Mouse (Mus musculus): ENCODE results near the gene Slc34a1. TPM values are rescaled to one million over a fixed set of nuclear protein-coding genes. Genes with fewer than 3 reads are reported as not detected.
A peak's percentile ranks its signal among the peaks of the same experiment; 100 is the strongest.

Gene Slc34a1
- polyA plus RNA-seq, 1 experiment from 2014 or later = not detected

DNA sequence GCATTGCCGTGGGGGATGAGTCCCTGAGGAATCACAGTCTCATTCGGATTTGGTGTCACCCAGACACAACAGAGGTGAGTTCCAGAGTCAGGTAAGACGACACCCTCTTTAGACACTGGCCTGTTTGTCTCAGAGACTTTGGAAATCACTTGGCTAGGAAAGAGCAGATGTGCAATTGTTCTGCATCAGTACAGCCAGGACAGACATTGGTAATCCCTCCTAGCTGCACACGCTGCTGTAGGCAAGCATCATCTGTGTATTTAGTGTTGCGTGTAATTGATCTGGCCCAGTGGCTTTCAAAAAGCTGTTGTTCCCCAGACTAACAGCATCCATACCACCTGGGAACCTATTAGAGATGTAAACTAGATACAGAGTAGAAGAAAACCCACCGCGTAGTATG lies 5.3 kb downstream of the Slc34a1 start:
- 70% methylated on average over 7 of the region's 7 CpGs for WGBS
- Histone ChIP-seq H3K4me3 (ENCODE audit: low read depth, low read length) (no peak overlapping the region), H3K27me3 (ENCODE audit: control insufficient read depth, insufficient read depth, low read length) (no peaks in the 10 kb centered on the region), H3K4me2 (no peak overlapping the region), H3K36me3 (ENCODE audit: control insufficient read depth, insufficient read depth, low read length) (no peaks in the 10 kb centered on the region), H3K9me3 (ENCODE audit: control insufficient read depth, low read length) (no peaks in the 10 kb centered on the region), H3K9ac (ENCODE audit: low read length) (no peak overlapping the region), H3K27ac (ENCODE audit: low read depth, low read length) (no peak overlapping the region), H3K4me1 (ENCODE audit: control insufficient read depth, insufficient read depth, low read length) (peaks cover 5% of the 10 kb centered on the region; the same call in 1 of the 2 replicates)
- DNase-seq (ENCODE audit: low spot score, missing footprints) (peak; percentile 65), ATAC-seq (ENCODE audit: low FRiP score) (no peak)

DNA sequence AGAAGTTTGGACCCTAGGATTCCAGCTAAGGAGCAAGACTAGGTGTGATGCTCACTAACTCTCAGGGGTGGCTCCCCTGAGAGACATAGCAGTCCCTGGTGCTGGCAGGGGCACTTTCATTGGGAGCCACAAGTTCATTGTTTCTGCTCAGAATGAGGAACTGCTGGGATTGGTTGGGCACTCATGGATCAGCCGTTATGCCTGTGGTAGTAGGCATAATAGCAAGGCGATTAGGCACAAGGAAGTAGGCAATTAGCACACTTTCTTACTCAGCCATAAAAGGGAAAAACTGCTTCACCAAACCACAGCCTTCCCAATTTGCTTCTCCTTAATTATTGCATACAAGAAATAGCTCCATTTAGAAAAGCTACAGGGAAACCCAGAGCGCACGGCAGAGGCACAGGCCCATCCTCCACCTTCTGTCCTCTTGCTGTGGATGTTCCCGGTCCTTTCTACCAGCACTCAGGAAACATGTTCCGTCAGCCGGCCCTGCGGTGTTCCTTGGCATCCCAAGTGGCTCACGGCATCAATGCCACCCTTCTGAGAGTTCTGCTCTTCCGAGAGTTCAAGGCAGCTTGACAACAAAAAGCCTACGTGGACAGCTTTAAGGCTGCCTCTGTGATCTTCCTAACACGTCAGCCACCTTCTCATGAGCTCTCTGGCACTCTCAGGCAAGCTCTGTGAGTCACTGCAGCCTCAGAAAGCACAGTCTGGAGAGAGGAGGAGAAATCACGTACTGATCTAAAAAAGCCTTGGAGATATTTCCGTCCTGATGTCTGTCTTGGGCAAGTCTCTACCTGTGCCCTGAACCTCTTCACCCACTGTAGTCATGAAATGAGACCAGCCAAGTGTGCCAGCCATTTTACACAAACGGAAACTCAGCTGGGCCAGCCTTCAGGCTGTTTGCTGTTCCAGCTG lies 6.2 kb downstream of the Slc34a1 start:
- WGBS = 82% methylated on average over 15 of the region's 15 CpGs
- H3K27me3 ChIP-seq (ENCODE audit: control insufficient read depth, insufficient read depth, low read length) = no peaks in the 10 kb centered on the region
- H3K4me2 ChIP-seq = no peak overlapping the region
- H3K9me3 ChIP-seq (ENCODE audit: control insufficient read depth, low read length) = no peaks in the 10 kb centered on the region
- H3K4me3 ChIP-seq (ENCODE audit: low read depth, low read length) = no peak overlapping the region
- no peak overlapping the region for H3K27ac ChIP-seq (ENCODE audit: low read depth, low read length)
- no peaks in the 10 kb centered on the region for H3K36me3 ChIP-seq (ENCODE audit: control insufficient read depth, insufficient read depth, low read length)
- no peak for ATAC-seq (ENCODE audit: low FRiP score)
- peaks cover 5% of the 10 kb centered on the region; the same call in 1 of the 2 replicates for H3K4me1 ChIP-seq (ENCODE audit: control insufficient read depth, insufficient read depth, low read length)
- no peak overlapping the region for H3K9ac ChIP-seq (ENCODE audit: low read length)
- DNase-seq (ENCODE audit: low spot score, missing footprints) = peak; percentile 75

DNA sequence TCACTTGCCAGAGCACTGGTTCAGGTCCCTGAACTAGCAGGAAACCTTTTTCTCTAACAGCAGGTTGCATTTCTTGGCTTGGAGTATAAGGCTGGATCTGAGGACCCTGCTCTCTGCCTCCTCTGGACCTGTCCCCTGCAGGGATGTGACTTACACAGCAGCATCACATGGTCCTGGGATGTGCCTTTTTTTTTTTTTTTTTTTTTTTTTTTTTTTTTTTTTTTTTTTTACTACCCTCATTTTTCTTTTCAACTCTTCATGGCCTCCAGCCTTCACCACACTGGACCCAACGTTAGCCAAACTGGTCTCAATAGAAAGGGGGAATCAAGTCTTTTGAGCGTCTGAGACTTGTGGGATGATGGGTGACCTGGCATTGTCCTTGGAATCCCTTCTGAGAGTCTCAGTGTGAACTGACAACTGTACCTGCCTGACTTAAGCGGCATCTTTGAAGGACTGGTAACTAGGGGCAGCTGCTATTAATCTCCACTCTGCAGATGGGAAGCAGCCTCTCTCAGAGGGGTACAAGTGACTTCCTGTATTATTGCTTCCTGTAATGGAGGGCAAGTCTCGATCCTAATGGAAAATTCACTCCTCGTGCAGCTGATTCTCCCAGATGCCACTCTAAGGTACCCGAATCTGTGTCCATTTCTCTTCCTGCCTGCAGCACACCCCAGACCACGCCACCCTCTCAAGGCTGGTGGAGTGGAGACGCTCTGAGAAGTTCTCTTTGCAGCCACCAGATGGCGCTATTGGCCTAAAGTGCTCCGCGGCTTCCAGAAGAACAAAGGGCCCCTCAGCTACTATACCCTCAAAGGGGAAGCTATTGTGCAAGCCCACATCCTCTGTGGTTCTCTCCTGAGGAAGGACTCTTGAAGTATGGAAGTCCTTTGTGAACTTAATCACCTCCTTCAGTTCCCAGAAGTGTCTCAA lies 7.1 kb downstream of the Slc34a1 start:
- no peak overlapping the region for H3K27ac ChIP-seq (ENCODE audit: low read depth, low read length)
- peak overlapping the region; percentile 66 for H3K9ac ChIP-seq (ENCODE audit: low read length)
- peaks cover 5% of the 10 kb centered on the region; the same call in 1 of the 2 replicates for H3K4me1 ChIP-seq (ENCODE audit: control insufficient read depth, insufficient read depth, low read length)
- H3K27me3 ChIP-seq (ENCODE audit: control insufficient read depth, insufficient read depth, low read length) = no peaks in the 10 kb centered on the region
- H3K9me3 ChIP-seq (ENCODE audit: control insufficient read depth, low read length) = no peaks in the 10 kb centered on the region
- no peaks in the 10 kb centered on the region for H3K36me3 ChIP-seq (ENCODE audit: control insufficient read depth, insufficient read depth, low read length)
- peak; percentile 98 for DNase-seq (ENCODE audit: low spot score, missing footprints)
- H3K4me3 ChIP-seq (ENCODE audit: low read depth, low read length) = no peak overlapping the region
- no peak overlapping the region for H3K4me2 ChIP-seq
- ATAC-seq (ENCODE audit: low FRiP score) = peak; percentile 92
- 18% methylated on average over 11 of the region's 11 CpGs for WGBS

DNA sequence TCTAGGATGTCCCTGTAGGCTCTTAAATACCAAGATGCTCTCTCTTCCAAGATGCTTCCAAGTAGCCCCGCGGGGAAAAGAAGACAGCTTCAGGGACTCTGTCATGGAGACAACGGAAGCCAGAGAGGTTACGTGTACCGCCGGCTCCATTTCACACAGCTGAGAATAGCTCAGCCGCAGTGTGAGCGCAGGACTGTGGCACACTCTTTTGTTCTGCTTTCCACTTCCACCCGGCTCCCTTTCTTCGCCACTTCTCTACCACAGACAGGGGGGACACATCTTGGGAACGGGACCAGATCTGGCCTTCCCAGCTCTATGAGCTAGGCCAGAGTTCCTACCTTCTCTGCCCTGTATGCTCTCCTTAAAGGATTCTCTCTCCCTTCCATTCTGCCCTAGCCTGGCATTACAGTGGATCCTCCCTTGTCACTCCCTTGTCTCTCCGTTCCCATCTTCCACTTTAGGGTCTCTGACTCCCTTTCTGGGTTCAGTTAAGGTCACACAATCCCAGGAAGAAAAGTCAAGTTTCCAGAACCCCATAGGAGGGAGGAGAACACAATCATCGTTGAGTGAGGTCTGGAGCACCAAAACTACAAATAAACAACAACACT lies 7.9 kb downstream of the Slc34a1 start:
- ATAC-seq (ENCODE audit: low FRiP score) = peak; percentile 51
- peak; percentile 91 for DNase-seq (ENCODE audit: low spot score, missing footprints)
- WGBS = 59% methylated on average over 13 of the region's 13 CpGs

DNA sequence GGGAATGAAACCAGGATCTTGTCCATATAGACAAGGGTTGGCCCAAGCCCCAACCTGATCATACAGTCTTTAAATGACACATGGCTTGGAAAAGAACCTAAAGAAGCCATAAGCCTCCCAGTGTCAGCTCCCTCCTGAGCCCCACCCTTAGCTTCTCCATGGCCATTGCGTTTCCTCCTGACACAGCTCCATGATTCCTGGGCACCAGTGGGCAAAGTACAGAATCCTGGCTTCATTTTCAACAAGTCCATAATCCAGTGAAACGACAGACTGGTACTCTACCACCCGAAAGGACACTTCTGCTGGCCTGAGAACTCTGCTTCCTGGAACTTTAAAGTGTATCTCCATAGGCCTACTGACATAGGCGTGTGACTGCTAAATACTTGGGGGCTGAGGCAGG lies 9.4 kb downstream of the Slc34a1 start:
- WGBS = 85% methylated on average over 4 of the region's 4 CpGs
- H3K4me1 ChIP-seq (ENCODE audit: control insufficient read depth, insufficient read depth, low read length) = peaks cover 5% of the 10 kb centered on the region; the same call in 1 of the 2 replicates

More for the DNA sequence above, 7.9 kb downstream of the Slc34a1 start:
- Histone ChIP-seq H3K27ac (ENCODE audit: low read depth, low read length) (peak overlapping the region; percentile 6; the same call in 1 of the 2 replicates), H3K9me3 (ENCODE audit: control insufficient read depth, low read length) (no peaks in the 10 kb centered on the region), H3K4me2 (no peak overlapping the region), H3K27me3 (ENCODE audit: control insufficient read depth, insufficient read depth, low read length) (no peaks in the 10 kb centered on the region), H3K9ac (ENCODE audit: low read length) (peak overlapping the region; percentile 66), H3K4me3 (ENCODE audit: low read depth, low read length) (no peak overlapping the region), H3K36me3 (ENCODE audit: control insufficient read depth, insufficient read depth, low read length) (no peaks in the 10 kb centered on the region), H3K4me1 (ENCODE audit: control insufficient read depth, insufficient read depth, low read length) (peaks cover 5% of the 10 kb centered on the region; the same call in 1 of the 2 replicates)

DNA sequence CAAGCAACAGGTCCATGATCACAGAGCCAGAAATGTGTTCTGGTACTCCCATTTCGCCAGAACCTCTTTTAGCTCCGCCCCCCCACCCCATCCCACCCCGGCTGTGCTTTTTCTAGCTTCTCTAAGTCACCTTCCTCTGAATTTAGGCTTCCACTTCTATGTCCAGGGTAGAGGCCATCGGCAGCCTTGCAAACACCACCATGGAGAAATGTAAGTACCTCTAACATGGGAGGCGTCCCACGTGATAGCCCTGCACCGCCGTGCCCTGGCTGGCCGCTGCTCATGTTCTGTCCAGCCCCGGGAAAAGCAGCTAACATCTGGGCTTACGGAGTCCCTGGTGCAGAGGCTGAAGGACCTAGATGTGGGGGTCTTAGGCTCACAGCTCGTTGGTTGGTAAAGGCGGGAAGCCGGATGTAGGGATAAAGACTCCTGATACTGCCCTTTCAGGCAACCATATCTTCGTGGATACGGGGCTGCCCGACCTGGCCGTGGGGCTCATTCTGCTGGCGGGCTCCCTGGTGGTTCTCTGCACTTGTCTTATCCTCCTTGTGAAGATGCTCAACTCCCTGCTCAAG lies 10.6 kb downstream of the Slc34a1 start:
- H3K4me3 ChIP-seq (ENCODE audit: low read depth, low read length) = no peak overlapping the region
- H3K9me3 ChIP-seq (ENCODE audit: control insufficient read depth, low read length) = no peaks in the 10 kb centered on the region
- no peak overlapping the region for H3K9ac ChIP-seq (ENCODE audit: low read length)
- H3K27me3 ChIP-seq (ENCODE audit: control insufficient read depth, insufficient read depth, low read length) = no peaks in the 10 kb centered on the region
- DNase-seq (ENCODE audit: low spot score, missing footprints) = peak; percentile 56
- ATAC-seq (ENCODE audit: low FRiP score) = no peak
- peaks cover 5% of the 10 kb centered on the region; the same call in 1 of the 2 replicates for H3K4me1 ChIP-seq (ENCODE audit: control insufficient read depth, insufficient read depth, low read length)
- no peak overlapping the region for H3K4me2 ChIP-seq
- no peaks in the 10 kb centered on the region for H3K36me3 ChIP-seq (ENCODE audit: control insufficient read depth, insufficient read depth, low read length)
- H3K27ac ChIP-seq (ENCODE audit: low read depth, low read length) = no peak overlapping the region
- 83% methylated on average over 19 of the region's 19 CpGs for WGBS

More for the DNA sequence above, 9.4 kb downstream of the Slc34a1 start:
- Histone ChIP-seq H3K4me2 (no peak overlapping the region), H3K36me3 (ENCODE audit: control insufficient read depth, insufficient read depth, low read length) (no peaks in the 10 kb centered on the region), H3K27ac (ENCODE audit: low read depth, low read length) (no peak overlapping the region), H3K9me3 (ENCODE audit: control insufficient read depth, low read length) (no peaks in the 10 kb centered on the region), H3K9ac (ENCODE audit: low read length) (no peak overlapping the region), H3K4me3 (ENCODE audit: low read depth, low read length) (no peak overlapping the region), H3K27me3 (ENCODE audit: control insufficient read depth, insufficient read depth, low read length) (no peaks in the 10 kb centered on the region)
- ATAC-seq (ENCODE audit: low FRiP score) (no peak), DNase-seq (ENCODE audit: low spot score, missing footprints) (peak; percentile 19)

DNA sequence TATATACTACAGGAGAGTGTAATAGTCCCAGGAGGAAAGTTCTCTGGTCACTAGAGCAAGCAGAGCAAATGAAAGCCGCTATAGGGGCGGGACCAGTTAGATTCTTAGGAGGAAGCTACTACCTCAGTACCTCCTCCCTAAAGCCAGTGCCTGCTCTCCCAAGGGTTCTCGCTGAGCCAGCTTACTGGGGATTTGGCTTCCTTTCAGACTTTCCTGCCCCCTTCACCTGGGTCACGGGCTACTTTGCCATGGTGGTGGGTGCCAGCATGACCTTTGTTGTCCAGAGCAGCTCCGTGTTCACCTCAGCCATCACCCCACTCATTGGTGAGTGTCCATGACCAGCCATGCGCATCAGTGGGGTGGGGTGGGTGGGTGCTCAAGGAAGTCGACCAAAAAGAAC lies 13.8 kb downstream of the Slc34a1 start:
- no peak for ATAC-seq (ENCODE audit: low FRiP score)
- H3K36me3 ChIP-seq (ENCODE audit: control insufficient read depth, insufficient read depth, low read length) = no peaks in the 10 kb centered on the region
- H3K4me3 ChIP-seq (ENCODE audit: low read depth, low read length) = no peak overlapping the region
- peaks cover 9% of the 10 kb centered on the region for H3K27me3 ChIP-seq (ENCODE audit: control insufficient read depth, insufficient read depth, low read length)
- 70% methylated on average over 7 of the region's 7 CpGs for WGBS
- peak; percentile 33 for DNase-seq (ENCODE audit: low spot score, missing footprints)
- H3K27ac ChIP-seq (ENCODE audit: low read depth, low read length) = no peak overlapping the region
- H3K9me3 ChIP-seq (ENCODE audit: control insufficient read depth, low read length) = no peaks in the 10 kb centered on the region
- peaks cover 4% of the 10 kb centered on the region; the same call in 1 of the 2 replicates for H3K4me1 ChIP-seq (ENCODE audit: control insufficient read depth, insufficient read depth, low read length)
- no peak overlapping the region for H3K9ac ChIP-seq (ENCODE audit: low read length)
- no peak overlapping the region for H3K4me2 ChIP-seq

DNA sequence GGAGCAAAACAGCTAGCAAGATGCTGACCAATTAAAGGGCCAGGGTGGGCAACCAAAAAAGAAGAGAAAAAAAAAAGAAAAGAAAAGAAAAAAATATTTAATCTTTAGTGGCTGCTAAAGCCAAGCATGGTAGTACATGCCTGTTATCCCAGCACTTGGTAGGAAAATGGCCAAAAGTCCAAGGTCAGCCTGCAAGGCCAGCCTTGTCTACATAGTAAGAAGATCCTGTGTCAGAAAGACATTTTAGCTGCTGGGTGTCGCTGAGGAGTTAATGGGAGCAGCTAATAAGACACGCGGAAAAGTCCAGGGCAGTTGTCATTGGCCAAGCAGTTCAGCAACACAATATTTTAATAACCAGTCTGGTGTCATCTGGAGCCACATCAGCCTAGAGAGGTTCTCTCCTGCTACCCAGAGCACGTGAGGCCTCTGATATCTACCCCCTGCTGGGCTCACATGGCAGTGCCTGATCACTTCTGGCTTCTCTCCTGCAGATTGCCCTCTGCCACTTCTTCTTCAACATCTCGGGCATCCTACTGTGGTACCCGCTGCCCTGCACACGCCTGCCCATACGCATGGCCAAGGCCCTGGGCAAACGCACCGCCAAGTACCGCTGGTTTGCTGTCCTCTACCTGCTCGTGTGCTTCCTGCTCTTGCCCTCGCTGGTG lies 14.8 kb downstream of the Slc34a1 start:
- no peak overlapping the region for H3K4me3 ChIP-seq (ENCODE audit: low read depth, low read length)
- H3K4me2 ChIP-seq = no peak overlapping the region
- no peak overlapping the region for H3K27ac ChIP-seq (ENCODE audit: low read depth, low read length)
- peak; percentile 19 for DNase-seq (ENCODE audit: low spot score, missing footprints)
- 86% methylated on average over 13 of the region's 13 CpGs for WGBS
- H3K9me3 ChIP-seq (ENCODE audit: control insufficient read depth, low read length) = no peaks in the 10 kb centered on the region
- H3K4me1 ChIP-seq (ENCODE audit: control insufficient read depth, insufficient read depth, low read length) = peaks cover 4% of the 10 kb centered on the region; the same call in 1 of the 2 replicates
- no peak overlapping the region for H3K9ac ChIP-seq (ENCODE audit: low read length)
- ATAC-seq (ENCODE audit: low FRiP score) = no peak
- H3K27me3 ChIP-seq (ENCODE audit: control insufficient read depth, insufficient read depth, low read length) = peaks cover 13% of the 10 kb centered on the region
- no peaks in the 10 kb centered on the region for H3K36me3 ChIP-seq (ENCODE audit: control insufficient read depth, insufficient read depth, low read length)
